Mouse (Mus musculus) olfactory bulb, adult 2 months (tissue): Measurements from ENCODE around the gene Vasp.

ENCODE experiments used
- CTCF ChIP-seq: fragments of 200-500 bp; IDR thresholded peaks from 2 replicates; pipeline ENCODE4 v1.5.1; 2012; ENCODE audit warnings: low read depth, mild to moderate bottlenecking, low read length, moderate library complexity; ENCODE audit not compliant: insufficient read depth
- POLR2A ChIP-seq: fragments of 200-500 bp; IDR thresholded peaks from 2 replicates; pipeline ENCODE4 v1.6.1; 2012; ENCODE audit warnings: mild to moderate bottlenecking, low read depth, low read length, moderate library complexity; ENCODE audit not compliant: insufficient read depth

- TF ChIP-seq CTCF = no peak
- no peak for TF ChIP-seq POLR2A
These were observed 24.8 kb downstream of the Vasp start for GRCm38 (mm10) chr7:19246855-19247254.
